Mouse (Mus musculus): ENCODE data around the gene Taf13.
"Not testable (repeated sequence)": the region's sequence is repeated elsewhere in the genome, so short reads cannot be mapped to it uniquely, and the experiment has no call there.

Gene Taf13

DNA sequence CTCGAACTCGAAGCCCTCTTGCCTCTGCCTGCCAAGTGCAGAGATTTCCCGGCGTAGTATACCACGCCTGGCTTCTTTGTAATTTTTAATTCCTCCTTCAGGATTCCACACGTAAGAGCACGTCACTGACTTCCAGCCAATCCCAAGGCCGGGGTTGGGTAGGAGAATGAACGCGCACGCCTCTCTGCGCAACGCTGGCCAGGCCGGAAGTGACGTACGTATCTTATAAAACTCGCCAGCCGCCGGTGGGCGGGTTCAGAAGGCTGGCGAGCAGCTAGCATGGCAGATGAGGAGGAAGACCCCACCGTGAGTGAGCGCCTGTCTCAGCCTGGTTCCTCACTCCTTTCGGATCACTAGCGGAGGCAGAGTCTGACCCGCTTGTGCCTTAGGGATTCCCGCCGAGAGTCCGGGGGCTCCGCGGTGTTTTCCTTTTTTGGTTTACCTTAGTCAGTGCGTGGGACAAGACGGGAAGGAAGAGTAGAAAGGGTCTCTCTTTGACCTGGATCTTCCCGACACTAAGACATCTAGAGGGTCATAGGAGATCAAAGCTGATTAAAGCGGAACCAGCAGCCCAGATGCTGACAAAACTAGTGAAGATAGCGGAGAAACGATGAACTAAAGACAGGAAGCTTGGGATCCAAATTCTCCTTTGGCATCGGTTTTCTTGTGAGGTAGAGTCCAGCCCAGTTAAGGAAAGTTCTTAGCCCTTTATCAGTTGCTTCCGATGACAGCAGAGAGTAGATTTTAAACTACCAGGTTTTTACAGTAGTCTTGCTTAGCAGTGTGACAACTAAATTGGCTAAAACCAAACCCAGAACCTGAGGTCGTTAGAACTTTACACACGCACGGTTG, at the start of gene Taf13:
Gene Taf13, plus strand, starts transcription at position 256 of the 852 bp plus-strand sequence.
- DNase-seq: peak; percentile 98

GRCm38 (mm10) chr3:108523415-108523814, 48.1 kb upstream of the Taf13 start:
- DNase-seq: no peak

GRCm38 (mm10) chr3:108528489-108528888, 43.0 kb upstream of the Taf13 start:
- DNase-seq: no peak

GRCm38 (mm10) chr3:108533114-108533885, 38.2 kb upstream of the Taf13 start:
- DNase-seq: peak; percentile 47

DNA sequence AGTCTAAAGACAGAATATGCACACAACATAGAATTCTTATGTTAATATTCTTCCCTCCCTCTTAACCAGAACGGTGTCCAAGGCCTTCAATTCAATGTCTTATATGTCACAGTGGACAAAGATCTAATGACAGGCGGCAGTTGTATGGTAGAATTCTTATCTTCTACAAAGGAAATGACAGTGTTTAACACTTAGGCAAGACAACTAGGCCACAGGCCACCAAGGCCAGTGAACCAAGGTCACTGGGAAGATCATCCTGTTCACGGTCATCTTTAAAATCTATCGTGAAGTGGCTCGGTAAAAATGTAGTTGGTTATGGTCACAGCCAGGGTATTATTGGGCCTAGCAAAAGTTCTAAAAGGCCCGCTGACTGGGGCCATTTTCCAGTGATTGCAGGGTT, 37.5 kb upstream of the Taf13 start, which contains the start of gene 1700013F07Rik:
Gene 1700013F07Rik, plus strand, starts transcription at position 200 of the 400 bp plus-strand sequence.
- no peak for DNase-seq

GRCm38 (mm10) chr3:108535896-108536516, 35.5 kb upstream of the Taf13 start:
- no peak for DNase-seq

- peak; percentile 46 for DNase-seq
Observed at GRCm38 (mm10) chr3:108536517-108537260, 34.8 kb upstream of the Taf13 start, which contains the start of gene 5330417C22Rik. TSS of gene 5330417C22Rik (minus strand) at chr3:108536536.

DNA sequence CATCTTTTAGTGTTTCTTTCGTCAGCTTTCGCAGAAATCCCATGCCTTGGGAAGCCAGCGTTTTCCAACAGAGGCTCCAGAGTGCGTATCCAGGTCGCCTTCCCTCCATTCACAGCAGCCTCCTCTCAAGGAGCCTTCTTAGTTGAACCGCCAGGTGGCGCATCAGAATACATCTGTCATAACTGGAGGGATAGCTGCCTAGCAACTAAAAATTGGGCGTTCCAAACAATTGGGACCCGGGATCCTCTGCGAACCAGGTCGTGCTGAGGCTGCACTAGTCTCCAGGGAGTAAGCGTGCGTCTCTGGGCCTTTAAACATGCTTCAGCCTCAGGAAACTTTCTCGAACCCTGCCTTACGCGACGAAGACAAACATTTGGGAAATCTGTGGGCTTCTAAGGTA, 34.2 kb upstream of the Taf13 start:
- peak; percentile 86 for DNase-seq

GRCm38 (mm10) chr3:108542299-108542698, 29.2 kb upstream of the Taf13 start:
- DNase-seq: no peak

GRCm38 (mm10) chr3:108554111-108554561, 17.4 kb upstream of the Taf13 start:
- DNase-seq: no peak

- peak; percentile 92 for DNase-seq
Observed at GRCm38 (mm10) chr3:108554587-108555312, 16.7 kb upstream of the Taf13 start.

DNA sequence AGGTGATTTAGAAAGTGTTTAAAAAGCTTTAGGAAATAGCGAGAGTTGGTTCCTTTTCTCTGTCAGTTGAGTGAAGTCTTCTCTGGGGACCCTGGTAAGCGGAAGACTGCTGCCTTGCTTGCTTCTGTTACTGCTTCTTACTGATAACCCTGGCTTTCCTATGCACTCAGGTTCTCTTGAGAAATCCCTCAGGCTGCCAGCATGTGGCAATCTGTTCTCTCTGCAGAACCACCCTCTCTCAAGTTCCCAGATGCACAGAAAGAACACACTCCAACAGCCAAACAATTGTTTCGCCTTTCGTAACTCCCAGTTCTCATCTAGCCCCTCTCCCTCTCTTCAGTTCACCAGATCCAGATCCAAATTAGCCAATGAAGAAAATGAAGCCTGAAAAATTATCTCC, 13.6 kb upstream of the Taf13 start:
- no peak for DNase-seq

DNA sequence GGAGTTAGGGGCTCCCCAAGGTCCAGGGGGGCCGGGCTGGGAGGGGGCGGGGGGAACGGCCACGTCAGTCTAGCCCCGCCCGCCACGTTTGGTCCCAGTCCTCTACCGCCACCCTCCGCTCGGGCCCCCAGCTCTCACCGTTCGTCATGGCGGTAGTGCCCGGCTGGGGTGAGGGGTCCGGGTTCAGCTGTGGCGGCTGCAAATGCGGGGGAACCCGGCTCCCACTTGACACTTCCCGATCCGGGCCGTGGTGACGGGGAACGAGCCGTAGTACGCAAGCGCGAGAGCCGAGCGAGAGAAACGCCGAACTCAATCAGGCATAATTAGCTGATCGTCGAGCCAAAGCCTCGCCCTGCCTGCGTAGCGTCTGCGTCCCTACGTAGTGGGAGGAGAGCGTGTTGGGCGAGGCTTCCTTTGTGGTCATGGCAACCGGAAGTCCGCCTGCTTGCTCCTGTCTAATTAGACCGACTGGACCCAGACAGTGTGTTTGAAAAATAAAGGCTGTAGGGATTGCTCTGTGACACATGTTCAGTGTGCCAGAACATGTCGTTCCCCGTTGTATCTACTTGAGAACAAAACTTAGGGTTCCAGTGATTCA, 9.3 kb upstream of the Taf13 start, which contains the start of gene Tmem167b:
Gene Tmem167b, minus strand, starts transcription at position 334 of the 598 bp plus-strand sequence.
- DNase-seq: peak; percentile 98

DNA sequence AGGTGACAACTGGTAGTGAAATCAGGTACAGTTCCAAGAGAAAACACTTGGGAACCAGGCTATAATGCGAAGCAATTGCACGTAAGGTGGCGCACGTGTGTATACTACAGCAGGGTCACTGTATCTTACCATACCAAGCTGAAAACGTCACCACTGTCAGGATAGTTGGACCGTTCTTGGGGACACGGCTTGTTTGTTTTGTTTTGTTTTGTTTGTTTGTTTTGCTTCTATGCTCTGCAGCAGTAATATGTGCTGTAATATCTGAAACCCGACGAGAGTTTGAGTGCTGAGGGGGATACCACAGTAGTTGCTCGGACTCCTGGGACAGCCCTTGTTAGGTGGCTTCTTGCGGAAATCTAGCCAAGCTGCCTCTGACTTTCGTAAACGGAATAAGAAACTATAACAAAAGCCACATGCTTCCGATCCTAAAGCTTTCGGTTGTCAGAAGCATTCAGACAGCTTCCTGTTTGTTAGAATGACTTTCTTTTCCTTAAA, 8.7 kb upstream of the Taf13 start:
- DNase-seq: no peak

GRCm38 (mm10) chr3:108563309-108563708, 8.2 kb upstream of the Taf13 start:
- peak; percentile 88 for DNase-seq

DNA sequence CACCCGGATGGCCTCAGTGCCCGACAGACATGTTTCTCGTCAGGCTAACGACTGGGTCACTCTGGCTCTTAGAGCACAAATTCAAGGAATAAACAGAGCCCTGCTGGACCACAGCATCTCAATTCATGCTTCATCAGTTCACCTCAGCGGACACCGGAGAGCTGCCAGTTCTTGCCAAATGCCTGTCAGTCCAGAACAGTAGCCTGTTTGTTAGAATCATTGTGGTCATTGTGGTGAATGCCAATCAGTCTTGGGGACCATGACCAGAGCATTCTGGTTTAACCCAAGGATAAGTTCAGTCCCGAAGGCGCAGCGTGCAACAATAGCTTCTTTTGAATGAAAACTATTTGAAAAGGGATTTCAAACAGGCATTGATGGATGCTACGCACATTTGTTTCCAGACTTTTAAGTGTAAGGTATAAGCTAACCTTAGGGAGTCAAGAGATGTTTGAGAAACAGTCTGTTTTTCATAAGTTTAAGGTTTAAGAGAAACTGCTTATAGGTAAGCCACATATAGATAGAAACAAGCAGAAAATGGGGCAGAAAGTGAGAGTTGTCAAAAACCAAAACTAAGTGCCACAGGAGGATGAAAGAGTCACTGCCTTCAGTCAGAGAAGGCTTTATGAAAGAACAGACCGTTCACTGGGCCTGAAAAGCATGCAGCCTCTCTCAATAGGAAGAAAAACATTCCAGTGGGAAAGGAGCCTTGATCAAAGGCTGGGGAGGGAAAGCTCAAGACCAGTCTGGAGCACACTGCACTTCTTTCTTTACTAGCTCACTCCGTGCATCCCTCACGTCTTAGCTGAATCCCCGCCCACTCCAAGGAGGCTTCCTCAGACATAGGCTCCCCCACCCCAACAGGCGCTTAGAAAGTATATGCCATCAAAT, 3.3 kb upstream of the Taf13 start:
- DNase-seq: no peak

- DNase-seq: not testable (repeated sequence)
Observed at GRCm38 (mm10) chr3:108569636-108570035, 1.9 kb upstream of the Taf13 start.

- no peak for DNase-seq
Observed at GRCm38 (mm10) chr3:108570813-108571212, 685 bp upstream of the Taf13 start.

DNA sequence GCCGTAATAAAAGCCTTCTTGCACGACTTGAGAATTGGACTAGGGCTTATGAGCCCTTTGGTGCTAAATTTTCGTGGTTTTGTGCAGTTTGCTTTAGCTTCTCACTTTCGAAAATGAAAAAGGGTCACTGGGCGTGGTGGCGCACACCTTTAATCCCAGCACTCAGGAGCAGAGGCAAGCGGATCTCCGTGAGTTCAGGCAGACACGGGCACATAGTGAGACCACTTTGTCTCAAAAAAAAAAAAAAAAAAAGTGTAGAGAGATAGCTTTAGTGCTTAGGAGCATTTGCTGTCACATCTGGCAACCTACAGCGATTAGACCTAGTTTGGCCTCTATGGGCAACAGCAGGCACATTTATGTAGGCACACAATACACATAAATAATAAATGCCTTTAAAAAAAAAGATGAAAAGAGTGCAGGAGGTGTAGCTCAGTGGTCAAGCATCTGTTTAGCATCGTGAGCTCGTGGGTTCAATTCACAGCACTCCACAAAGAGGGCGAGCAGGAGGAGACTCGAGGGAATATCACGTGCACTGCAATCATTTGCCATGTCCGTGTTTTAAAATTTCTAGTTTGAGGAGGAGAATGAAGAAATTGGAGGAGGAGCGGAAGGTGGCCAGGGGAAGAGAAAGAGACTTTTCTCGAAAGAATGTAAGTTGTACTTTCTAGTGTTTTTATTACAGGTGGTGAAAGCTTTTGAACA, 962 bp downstream of the Taf13 start:
- no peak for DNase-seq

Measured in kidney, adult 18-20 months (tissue).